Mouse (Mus musculus) liver, adult (tissue): ENCODE measurements around the gene Casp9.

Source experiments
- GATA4 ChIP-seq: IDR thresholded peaks from 2 replicates; pipeline ENCODE4 v1.6.1; 2014; ENCODE audit warnings: mild to moderate bottlenecking, low read length; ENCODE audit not compliant: insufficient replicate concordance

The Casp9 gene

DNA sequence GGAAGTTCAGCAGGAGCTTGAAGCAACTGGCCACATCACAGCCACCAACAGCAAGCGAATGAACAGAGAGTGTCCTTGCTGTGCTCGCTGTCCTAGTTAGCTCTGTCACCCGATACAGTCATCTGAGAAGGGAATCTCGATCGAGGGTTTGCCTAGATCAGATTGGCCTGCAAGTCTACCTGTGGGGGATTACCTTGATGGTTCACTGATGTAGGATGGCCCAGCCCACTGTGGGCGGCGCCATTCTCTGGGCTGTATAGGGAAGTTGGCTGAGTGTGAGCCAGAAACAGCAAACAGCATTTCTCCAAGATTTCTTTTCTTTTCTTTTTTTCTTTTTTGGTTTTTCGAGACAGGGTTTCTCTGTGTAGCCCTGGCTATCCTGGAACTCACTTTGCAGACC is 71.1 kb downstream of the Casp9 start:
- no peak for TF ChIP-seq GATA4

DNA sequence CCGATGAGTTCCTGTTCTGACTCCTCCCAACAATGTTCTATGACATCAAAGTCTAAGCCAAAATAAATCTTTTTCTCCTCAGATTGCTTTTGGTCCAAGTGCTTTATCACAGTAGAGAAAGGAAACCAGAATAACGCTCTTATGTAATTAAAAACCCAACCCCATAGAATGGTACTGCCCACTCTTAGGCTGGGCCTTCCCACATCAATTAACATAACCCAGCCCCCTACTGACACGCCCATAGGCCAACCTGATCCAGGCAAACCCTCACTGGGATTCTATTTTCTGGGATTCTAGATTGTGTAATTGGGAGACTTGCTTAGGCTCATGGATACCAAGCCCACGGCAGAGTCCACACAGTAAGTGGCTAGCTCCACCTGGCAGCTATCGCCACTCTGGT is 71.6 kb downstream of the Casp9 start:
- TF ChIP-seq GATA4: no peak
